Mouse (Mus musculus) embryonic facial prominence, embryonic 13.5 days (tissue): ENCODE measurements around the gene Olfr354. TPM values are rescaled to one million over a fixed set of nuclear protein-coding genes. Genes with fewer than 3 reads are reported as not detected.

Source experiments
- ATAC-seq: fragments of 200-750 bp; cut with Nextera tagmentation; 2 replicates; pipeline ENCODE4 v1.8.0; 2017; ENCODE audit warnings: low read depth; ENCODE audit not compliant: insufficient number of reproducible peaks, insufficient read depth, low FRiP score, low TSS enrichment
- H3K27ac ChIP-seq: fragments of 300-500 bp; sonication (generic); 2 replicates; pipeline ENCODE4 v1.5.1; 2015; ENCODE audit warnings: moderate library complexity, mild to moderate bottlenecking, inconsistent platforms
- H3K27me3 ChIP-seq: fragments of 300-500 bp; sonication (generic); 2 replicates; pipeline ENCODE4 v1.6.1; 2015; ENCODE audit warnings: mild to moderate bottlenecking, inconsistent platforms
- H3K36me3 ChIP-seq: fragments of 300-500 bp; sonication (generic); 2 replicates; pipeline ENCODE4 v1.6.1; 2015; ENCODE audit warnings: mild to moderate bottlenecking, inconsistent platforms
- H3K4me1 ChIP-seq: fragments of 300-500 bp; sonication (generic); 2 replicates; pipeline ENCODE4 v1.6.1; 2015; ENCODE audit warnings: inconsistent platforms
- H3K4me2 ChIP-seq: fragments of 300-500 bp; sonication (generic); 2 replicates; pipeline ENCODE4 v1.6.1; 2015; ENCODE audit warnings: moderate library complexity, mild to moderate bottlenecking, inconsistent platforms
- H3K4me3 ChIP-seq: fragments of 300-500 bp; sonication (generic); 2 replicates; pipeline ENCODE4 v1.5.1; 2015; ENCODE audit warnings: mild to moderate bottlenecking, inconsistent platforms
- H3K9ac ChIP-seq: fragments of 300-500 bp; sonication (generic); 2 replicates; pipeline ENCODE4 v1.6.1; 2015; ENCODE audit warnings: mild to moderate bottlenecking, inconsistent platforms
- H3K9me3 ChIP-seq: fragments of 300-500 bp; sonication (generic); 2 replicates; pipeline ENCODE4 v1.6.1; 2016; ENCODE audit warnings: inconsistent platforms
- WGBS: fragments of 180-500 bp; shearing (Covaris S2); methylation state at CpG from one replicate; pipeline ENCODE4 v1.1.7; 2015; ENCODE audit warnings: mixed read lengths; 5-methylcytosine and 5-hydroxymethylcytosine counted together
- polyA plus RNA-seq: library from polyadenylated mRNA; unstranded; fragments of >200 nt; fragmentation: Nextera tagmentation; extraction: Ambion mirVana; gene quantifications from 2 replicates; pipeline ENCODE4 v1.2.1, GENCODE M21; 2015

Gene Olfr354
- not detected in 2 replicates for polyA plus RNA-seq

DNA sequence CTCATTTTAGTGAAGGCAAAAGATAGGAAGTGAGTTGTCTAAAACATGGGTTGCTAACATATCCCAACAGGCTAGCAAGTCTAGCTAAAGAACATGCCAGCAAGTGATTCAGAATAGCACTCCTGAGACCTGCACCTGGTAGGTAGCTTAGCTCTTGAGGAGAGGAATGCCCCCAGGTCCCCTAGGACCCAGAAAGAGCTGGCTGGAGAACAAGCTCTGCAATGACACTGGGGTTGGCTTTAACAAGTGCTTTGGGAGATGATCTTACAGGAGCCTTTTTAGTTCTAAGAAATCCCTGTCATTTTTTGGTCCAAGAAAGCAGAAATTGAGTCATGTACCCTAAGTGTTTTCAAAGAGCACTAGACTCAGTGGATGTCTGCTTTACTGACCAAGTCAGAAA is at the start of gene Olfr354:
Gene Olfr354, plus strand, starts transcription at position 301 of the 400 bp plus-strand sequence.
- no peak within 1 kb of the TSS for H3K4me2 ChIP-seq
- H3K27ac ChIP-seq: no peak within 1 kb of the TSS
- H3K36me3 ChIP-seq: no peaks in the 10 kb centered on the region
- ATAC-seq: no peak
- H3K4me3 ChIP-seq: no peak within 1 kb of the TSS
- no peaks in the 10 kb centered on the region for H3K27me3 ChIP-seq
- H3K9ac ChIP-seq: no peak within 1 kb of the TSS
- H3K4me1 ChIP-seq: no peaks in the 10 kb centered on the region
- 0 out of 2 replicates have a peak, but pooled peaks cover 9% of the 10 kb centered on the region for H3K9me3 ChIP-seq

DNA sequence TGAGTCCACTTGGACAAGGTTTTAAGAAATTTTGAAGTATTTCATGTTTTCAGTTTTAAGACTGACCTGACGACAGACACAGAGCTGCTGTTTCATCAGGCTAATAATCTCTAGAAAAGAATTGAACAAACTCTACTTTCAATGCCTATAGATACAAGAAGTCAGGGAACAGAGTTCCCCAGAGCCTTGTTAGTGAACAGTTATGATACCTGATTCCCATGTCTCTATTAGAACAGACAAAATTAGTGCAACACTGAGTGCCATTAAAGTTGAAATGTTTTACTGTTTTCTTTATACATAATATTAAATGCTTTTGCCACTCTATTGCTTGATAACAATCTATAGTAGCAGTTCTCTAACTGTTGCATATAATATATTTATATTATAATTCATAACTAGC is 42.9 kb upstream of the Olfr354 start, which contains the start of gene Olfr351:
Gene Olfr351, minus strand, starts transcription at position 101 of the 400 bp plus-strand sequence.
- Histone ChIP-seq H3K4me2 (no peak within 1 kb of the TSS), H3K4me1 (no peaks in the 10 kb centered on the region), H3K9me3 (peaks cover 19% of the 10 kb centered on the region; the same call in 1 of the 2 replicates), H3K36me3 (no peaks in the 10 kb centered on the region), H3K27me3 (no peaks in the 10 kb centered on the region), H3K4me3 (no peak within 1 kb of the TSS), H3K9ac (no peak within 1 kb of the TSS), H3K27ac (no peak within 1 kb of the TSS)
- ATAC-seq: no peak
- 79% methylated on average over 1 of the region's 1 CpGs for WGBS

DNA sequence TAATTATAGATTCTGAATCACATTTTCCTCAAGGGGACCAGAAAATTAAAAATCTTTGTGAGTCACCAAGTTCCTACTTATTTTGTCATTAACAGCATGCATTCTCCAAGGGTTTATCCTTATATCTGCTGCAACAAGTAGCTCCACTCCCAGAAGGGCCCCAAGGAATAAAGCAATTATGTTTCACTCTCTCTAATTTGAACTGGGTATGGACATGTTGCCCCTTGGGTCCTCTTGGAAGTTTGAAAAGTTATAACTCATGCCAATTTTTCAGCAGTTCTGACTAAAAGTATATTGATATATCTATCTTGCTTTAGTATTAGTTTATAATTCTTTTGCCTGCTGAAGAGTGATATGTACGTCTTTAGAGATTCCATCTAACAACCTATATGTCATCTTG is 37.3 kb upstream of the Olfr354 start, which contains the start of gene Olfr352:
Gene Olfr352, plus strand, starts transcription at position 301 of the 400 bp plus-strand sequence.
- no peak for ATAC-seq
- Histone ChIP-seq H3K36me3 (no peaks in the 10 kb centered on the region), H3K9me3 (peaks cover 13% of the 10 kb centered on the region; the same call in 1 of the 2 replicates), H3K4me1 (no peaks in the 10 kb centered on the region), H3K9ac (no peak within 1 kb of the TSS), H3K27ac (no peak within 1 kb of the TSS), H3K4me2 (no peak within 1 kb of the TSS), H3K4me3 (no peak within 1 kb of the TSS), H3K27me3 (no peaks in the 10 kb centered on the region)
- 75% methylated on average over 1 of the region's 1 CpGs for WGBS

DNA sequence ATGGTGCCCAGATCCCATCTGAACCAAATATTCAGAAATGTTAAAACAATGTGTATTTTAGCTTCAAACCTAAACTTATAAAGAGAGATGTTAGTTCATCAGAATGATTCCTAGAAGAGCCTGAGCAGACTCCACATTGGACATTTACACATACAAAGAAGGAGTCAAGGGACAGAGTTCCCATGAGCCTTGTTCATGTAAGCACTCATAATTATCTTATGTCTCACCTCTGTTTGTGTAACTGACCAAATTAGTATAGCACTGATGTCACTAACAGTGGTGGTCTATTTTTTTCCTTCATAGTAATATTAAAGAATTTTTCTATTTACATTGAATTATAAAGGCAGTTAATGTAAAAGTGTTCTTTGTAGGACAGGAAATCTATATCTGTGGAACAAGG is 12.6 kb upstream of the Olfr354 start, which contains the start of gene Olfr353:
Gene Olfr353, minus strand, starts transcription at position 101 of the 400 bp plus-strand sequence.
- Histone ChIP-seq H3K9me3 (peaks cover 12% of the 10 kb centered on the region), H3K36me3 (no peaks in the 10 kb centered on the region), H3K4me1 (no peaks in the 10 kb centered on the region), H3K4me3 (no peak within 1 kb of the TSS), H3K9ac (no peak within 1 kb of the TSS), H3K4me2 (no peak within 1 kb of the TSS), H3K27ac (no peak within 1 kb of the TSS), H3K27me3 (no peaks in the 10 kb centered on the region)
- ATAC-seq: no peak

DNA sequence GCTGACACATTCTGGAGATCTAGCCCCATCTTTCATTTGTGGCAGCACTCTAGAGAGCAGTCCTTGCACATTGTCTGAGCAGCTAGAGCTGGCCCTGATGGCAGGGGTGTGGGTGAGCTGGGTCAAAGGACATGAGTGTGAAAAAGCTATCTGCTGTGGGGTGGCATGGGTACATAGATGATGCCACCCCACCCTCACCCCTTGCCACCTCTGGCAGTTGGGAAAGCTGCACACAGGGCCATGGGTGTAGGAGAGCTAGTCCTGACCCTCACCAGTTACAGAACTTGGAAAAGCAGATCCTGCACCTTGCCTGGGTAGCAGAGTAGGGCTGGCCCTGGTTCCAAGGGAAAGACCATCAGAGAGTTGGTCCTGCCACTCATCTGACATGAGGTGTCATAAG is 8.4 kb upstream of the Olfr354 start:
- ATAC-seq: no peak
- H3K27me3 ChIP-seq: no peaks in the 10 kb centered on the region

DNA sequence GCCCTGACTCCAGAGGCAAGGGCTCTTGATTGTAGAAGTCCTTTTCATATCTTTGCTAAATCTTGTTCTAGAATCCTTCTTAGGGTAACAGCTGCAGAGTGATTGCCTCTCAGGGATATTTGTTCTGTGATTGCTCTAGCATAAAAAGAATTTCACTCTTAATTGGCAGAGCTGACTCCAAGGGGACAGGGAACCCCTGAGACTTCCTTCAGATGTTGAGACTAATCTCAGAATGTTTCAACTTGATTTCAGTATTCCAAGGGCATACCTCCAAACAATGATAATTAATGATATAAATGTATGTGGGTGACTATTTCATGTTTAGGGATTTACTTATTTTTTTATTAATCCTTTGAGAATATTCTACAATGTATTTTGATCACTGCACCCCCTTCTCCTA is 23.3 kb downstream of the Olfr354 start, which contains the start of gene Olfr355:
Gene Olfr355, minus strand, starts transcription at position 101 of the 400 bp plus-strand sequence.
- Histone ChIP-seq H3K4me2 (no peak within 1 kb of the TSS), H3K9ac (no peak within 1 kb of the TSS), H3K4me3 (no peak within 1 kb of the TSS), H3K4me1 (no peaks in the 10 kb centered on the region), H3K36me3 (no peaks in the 10 kb centered on the region), H3K27ac (no peak within 1 kb of the TSS), H3K9me3 (peaks cover 14% of the 10 kb centered on the region; the same call in 1 of the 2 replicates), H3K27me3 (no peaks in the 10 kb centered on the region)
- no peak for ATAC-seq

More for the DNA sequence above, 8.4 kb upstream of the Olfr354 start:
- Histone ChIP-seq H3K9ac (no peak overlapping the region), H3K27ac (no peak overlapping the region), H3K4me2 (no peak overlapping the region), H3K4me3 (no peak overlapping the region), H3K36me3 (no peaks in the 10 kb centered on the region), H3K9me3 (peaks cover 20% of the 10 kb centered on the region; the same call in 1 of the 2 replicates), H3K4me1 (no peaks in the 10 kb centered on the region)

DNA sequence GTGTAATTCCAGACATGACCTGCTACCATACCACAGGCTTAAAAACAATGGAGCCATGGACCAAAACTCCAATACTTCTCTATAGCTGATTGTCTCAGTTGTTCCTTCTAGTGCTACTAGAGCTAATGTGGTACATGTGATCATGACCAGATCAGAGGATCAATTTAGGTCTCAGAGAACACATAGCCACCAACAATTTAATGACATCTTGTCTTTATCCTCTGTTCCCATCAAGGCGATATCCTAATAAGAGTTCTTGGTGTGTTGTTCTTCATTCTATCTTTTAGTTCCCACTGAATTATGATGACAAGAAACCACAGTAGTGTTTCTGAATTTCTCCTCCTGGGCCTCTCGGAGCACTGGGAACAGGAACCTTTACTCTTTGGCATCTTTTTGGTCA is 31.3 kb downstream of the Olfr354 start, which contains the start of gene Olfr356:
Gene Olfr356, plus strand, starts transcription at position 301 of the 400 bp plus-strand sequence.
- H3K4me2 ChIP-seq: no peak within 1 kb of the TSS
- H3K4me1 ChIP-seq: no peaks in the 10 kb centered on the region
- no peak within 1 kb of the TSS for H3K27ac ChIP-seq
- H3K27me3 ChIP-seq: no peaks in the 10 kb centered on the region
- no peak within 1 kb of the TSS for H3K4me3 ChIP-seq
- H3K36me3 ChIP-seq: no peaks in the 10 kb centered on the region
- no peak for ATAC-seq
- peaks cover 13% of the 10 kb centered on the region; the same call in 1 of the 2 replicates for H3K9me3 ChIP-seq
- no peak within 1 kb of the TSS for H3K9ac ChIP-seq
- 79% methylated on average over 2 of the region's 2 CpGs for WGBS

Other genes with a start within 250 kb of the Olfr354 start
- gene Olfr346, start 219.9 kb upstream of the Olfr354 start, polyA plus RNA-seq: not detected in 2 replicates
- not detected in 2 replicates for gene Olfr347, start 173.8 kb upstream of the Olfr354 start, polyA plus RNA-seq
- gene Olfr348, start 121.4 kb upstream of the Olfr354 start, polyA plus RNA-seq: not detected in 2 replicates
- not detected in 2 replicates for gene Olfr50, start 115.1 kb upstream of the Olfr354 start, polyA plus RNA-seq
- not detected in 2 replicates for gene Olfr3, start 88.6 kb upstream of the Olfr354 start, polyA plus RNA-seq
- gene Olfr350, start 59.4 kb upstream of the Olfr354 start, polyA plus RNA-seq: not detected in 2 replicates
- not detected in 2 replicates for gene Olfr351, start 43.0 kb upstream of the Olfr354 start, polyA plus RNA-seq
- not detected in 2 replicates for gene Olfr352, start 37.2 kb upstream of the Olfr354 start, polyA plus RNA-seq
- gene Olfr353, start 12.7 kb upstream of the Olfr354 start, polyA plus RNA-seq: not detected in 2 replicates
- gene Olfr355, start 23.2 kb downstream of the Olfr354 start, polyA plus RNA-seq: not detected in 2 replicates
- not detected in 2 replicates for gene Olfr356, start 31.4 kb downstream of the Olfr354 start, polyA plus RNA-seq
- not detected in 2 replicates for gene Olfr357, start 88.1 kb downstream of the Olfr354 start, polyA plus RNA-seq
- gene Olfr358, start 103.7 kb downstream of the Olfr354 start, polyA plus RNA-seq: not detected in 2 replicates
- not detected in 2 replicates for gene Olfr360, start 160.1 kb downstream of the Olfr354 start, polyA plus RNA-seq
- gene Olfr361, start 183.6 kb downstream of the Olfr354 start, polyA plus RNA-seq: not detected in 2 replicates
- gene Olfr362, start 212.2 kb downstream of the Olfr354 start, polyA plus RNA-seq: not detected in 2 replicates
- gene Olfr364-ps1, start 233.6 kb downstream of the Olfr354 start, polyA plus RNA-seq: 0.10 TPM in 1 of 2 replicates, not detected in the other